Mouse (Mus musculus): ENCODE measurements around the gene Gm20388. TPM values are rescaled to one million over a fixed set of nuclear protein-coding genes. Genes with fewer than 3 reads are reported as not detected.

Gene Gm20388
- total RNA-seq, 2 experiments from 2014 or later = 2.4 to 2.6 TPM

DNA sequence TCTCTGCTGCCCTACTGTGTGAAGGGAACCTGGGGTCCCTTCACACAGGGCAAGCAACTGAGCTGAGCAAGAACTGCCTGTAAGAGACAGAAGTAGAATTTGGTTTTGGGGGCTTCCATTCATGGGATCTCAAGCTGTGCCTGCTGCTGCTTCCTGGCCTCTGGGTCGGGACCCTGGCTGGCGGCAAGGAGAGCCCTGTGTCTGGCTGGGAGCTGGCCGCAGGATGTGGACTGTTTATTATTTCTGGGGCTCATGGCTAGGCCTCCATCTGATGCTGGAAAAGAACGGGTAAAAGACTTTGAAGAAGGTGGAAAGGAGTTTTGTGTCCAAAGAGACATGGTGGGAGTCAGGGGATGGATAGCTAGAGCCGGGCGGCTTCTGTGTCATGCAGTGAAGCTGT, 969.3 kb downstream of the Gm20388 start:
- Histone ChIP-seq H3K27ac (no peak overlapping the region), H3K4me3 (no peak overlapping the region)
- TF ChIP-seq CTCF (IDR thresholded peaks at IDR 0.05) = no peak
- no peak for DNase-seq (ENCODE audit: extremely low spot score in 1 of 2, low spot score in 2 of 2)
- intact Hi-C loops (cut with DNase I) = no loop called here

GRCm38 (mm10) chr8:120881634-120882033, 971.0 kb downstream of the Gm20388 start:
- Histone ChIP-seq H3K27ac (no peak overlapping the region), H3K4me3 (no peak overlapping the region)
- no peak for TF ChIP-seq CTCF (IDR thresholded peaks at IDR 0.05)
- DNase-seq (ENCODE audit: extremely low spot score in 1 of 2, low spot score in 2 of 2) = no peak
- intact Hi-C loops (cut with DNase I) = no loop called here

GRCm38 (mm10) chr8:120882657-120883056, 972.0 kb downstream of the Gm20388 start:
- no peak overlapping the region for H3K4me3 ChIP-seq
- H3K27ac ChIP-seq = no peak overlapping the region
- no peak for TF ChIP-seq CTCF (IDR thresholded peaks at IDR 0.05)
- intact Hi-C loops (cut with DNase I) = no loop called here
- DNase-seq (ENCODE audit: extremely low spot score in 1 of 2, low spot score in 2 of 2) = no peak

DNA sequence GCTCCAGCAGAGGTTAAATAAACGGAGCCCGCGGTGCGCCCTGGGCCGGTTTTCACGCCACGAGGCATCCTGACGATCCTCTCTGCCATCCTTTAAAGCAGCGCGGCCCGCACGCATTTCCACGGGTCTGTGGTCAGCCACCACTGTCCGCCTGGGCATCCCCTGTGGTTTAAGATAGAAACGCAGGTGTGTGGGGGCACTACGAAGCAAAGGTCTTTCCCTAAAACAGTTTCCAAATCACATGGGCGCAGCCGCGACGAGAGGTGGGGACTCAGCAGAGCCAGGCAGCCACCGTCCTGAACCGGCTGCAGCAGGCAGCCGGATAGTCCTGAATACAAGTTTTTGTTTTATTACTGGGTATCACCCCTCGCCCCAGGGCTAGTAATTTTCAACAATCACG, 972.7 kb downstream of the Gm20388 start:
- intact Hi-C loops (cut with DNase I) = no loop called here
- no peak for TF ChIP-seq CTCF (IDR thresholded peaks at IDR 0.05)

GRCm38 (mm10) chr8:120883853-120884252, 973.2 kb downstream of the Gm20388 start:
- no peak for TF ChIP-seq CTCF (IDR thresholded peaks at IDR 0.05)
- intact Hi-C loops (cut with DNase I) = no loop called here
- no peak for DNase-seq (ENCODE audit: extremely low spot score in 1 of 2, low spot score in 2 of 2)
- no peak overlapping the region for H3K4me3 ChIP-seq
- H3K27ac ChIP-seq = no peak overlapping the region

More for the DNA sequence above, 972.7 kb downstream of the Gm20388 start:
- H3K4me3 ChIP-seq = no peak overlapping the region
- no peak for DNase-seq (ENCODE audit: extremely low spot score in 1 of 2, low spot score in 2 of 2)
- no peak overlapping the region for H3K27ac ChIP-seq

DNA sequence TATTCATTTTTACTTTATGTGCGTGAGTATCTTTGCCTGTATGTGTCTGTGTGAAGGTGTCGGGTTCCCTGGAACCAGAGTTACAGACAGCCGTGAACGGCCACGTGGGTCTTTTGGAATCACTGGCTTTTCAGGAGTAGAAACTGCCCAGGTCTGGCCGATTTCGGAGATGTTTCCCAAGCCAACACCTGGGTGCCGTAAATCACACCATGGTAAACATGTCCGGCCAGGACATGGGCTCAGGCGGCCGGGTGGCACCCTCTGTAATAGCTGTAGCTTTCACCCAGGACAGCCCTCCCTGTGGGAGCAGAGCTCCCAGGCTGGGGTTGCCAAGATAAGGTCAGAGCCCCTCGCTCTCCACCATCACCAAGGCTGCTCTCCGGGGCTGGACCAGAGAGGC, 974.2 kb downstream of the Gm20388 start:
- no peak for DNase-seq (ENCODE audit: extremely low spot score in 1 of 2, low spot score in 2 of 2)
- no peak overlapping the region for H3K27ac ChIP-seq
- no peak for TF ChIP-seq CTCF (IDR thresholded peaks at IDR 0.05)
- intact Hi-C loops (cut with DNase I) = loop anchor here (5.0 kb wide), 1 partner anchor 192 kb away; no protein-coding TSS in a partner anchor
- H3K4me3 ChIP-seq = no peak overlapping the region

DNA sequence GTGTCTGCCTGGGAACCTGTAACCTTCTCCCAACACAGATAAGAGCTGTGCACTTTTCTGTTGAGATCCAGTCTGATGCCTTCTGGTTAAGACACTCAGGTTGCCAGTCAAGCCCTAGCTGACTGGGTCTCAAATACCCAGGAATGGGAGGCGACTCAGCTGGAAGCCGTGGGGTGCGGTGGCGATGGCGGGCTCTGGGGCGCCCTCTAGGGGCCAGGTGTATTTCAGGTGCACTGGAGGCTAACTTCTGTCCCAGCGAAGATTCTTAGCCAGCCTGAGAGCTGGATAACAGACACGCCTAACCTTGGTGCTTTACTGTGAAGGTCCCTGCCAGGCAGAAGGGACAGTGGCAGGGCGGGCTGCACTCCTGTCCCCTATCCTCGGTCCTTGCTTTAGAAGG, 976.6 kb downstream of the Gm20388 start:
- Histone ChIP-seq H3K27ac (no peak overlapping the region), H3K4me3 (no peak overlapping the region)
- peak; percentile 45 for TF ChIP-seq CTCF (IDR thresholded peaks at IDR 0.05)
- intact Hi-C loops (cut with DNase I) = loop anchor here (5.0 kb wide), 1 partner anchor 190 kb away; no protein-coding TSS in a partner anchor
- DNase-seq (ENCODE audit: extremely low spot score in 1 of 2, low spot score in 2 of 2) = no peak

DNA sequence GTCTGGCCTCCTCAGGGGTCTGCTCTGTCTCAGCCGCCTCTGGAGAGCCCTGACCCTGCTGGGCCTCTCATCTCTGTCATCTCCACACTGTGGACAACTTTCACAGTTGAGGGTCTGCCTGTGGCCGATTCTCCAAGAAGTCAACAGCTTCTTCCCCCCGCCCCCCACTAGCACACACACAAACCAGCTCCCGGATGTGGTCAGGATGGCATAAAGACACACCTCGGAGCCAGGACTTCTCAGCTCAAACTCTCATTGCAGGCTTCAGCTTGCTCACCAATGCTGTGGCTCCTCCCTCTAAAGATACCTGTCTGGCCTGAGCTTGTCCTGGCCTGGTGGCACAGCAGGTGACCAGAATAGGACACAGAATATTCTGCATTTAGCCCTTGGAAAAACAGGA, 977.4 kb downstream of the Gm20388 start:
- H3K4me3 ChIP-seq = no peak overlapping the region
- no peak for DNase-seq (ENCODE audit: extremely low spot score in 1 of 2, low spot score in 2 of 2)
- intact Hi-C loops (cut with DNase I) = loop anchor here (5.0 kb wide), 1 partner anchor 189 kb away; no protein-coding TSS in a partner anchor
- TF ChIP-seq CTCF (IDR thresholded peaks at IDR 0.05) = no peak
- H3K27ac ChIP-seq = no peak overlapping the region

DNA sequence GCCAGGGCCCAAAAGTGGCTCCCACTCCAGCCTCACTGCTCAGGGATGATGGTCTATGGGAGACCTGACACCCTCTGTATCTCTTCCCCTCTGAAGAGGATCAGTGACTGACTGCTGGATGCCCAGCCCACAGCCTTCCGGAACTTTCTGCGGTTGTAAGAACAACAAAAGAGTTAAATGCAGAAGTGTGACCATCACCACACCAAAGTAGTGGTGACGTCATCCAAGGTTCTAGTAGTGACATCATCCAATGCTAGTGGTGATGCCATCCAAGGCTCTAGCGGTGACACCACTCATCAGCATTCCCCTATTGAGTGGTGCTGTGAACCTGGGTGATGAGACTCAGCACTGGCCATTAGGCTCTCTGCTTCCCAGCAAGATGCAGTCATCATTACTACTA, 978.5 kb downstream of the Gm20388 start:
- Histone ChIP-seq H3K4me3 (no peak overlapping the region), H3K27ac (no peak overlapping the region)
- intact Hi-C loops (cut with DNase I) = loop anchor here (5.0 kb wide), 1 partner anchor 188 kb away; no protein-coding TSS in a partner anchor
- TF ChIP-seq CTCF (IDR thresholded peaks at IDR 0.05) = no peak
- no peak for DNase-seq (ENCODE audit: extremely low spot score in 1 of 2, low spot score in 2 of 2)

- intact Hi-C loops (cut with DNase I) = no loop called here
- H3K4me3 ChIP-seq = no peak overlapping the region
- TF ChIP-seq CTCF (IDR thresholded peaks at IDR 0.05) = no peak
- H3K27ac ChIP-seq = no peak overlapping the region
- DNase-seq (ENCODE audit: extremely low spot score in 1 of 2, low spot score in 2 of 2) = no peak
These were observed 979.4 kb downstream of the Gm20388 start for GRCm38 (mm10) chr8:120890068-120890467.

GRCm38 (mm10) chr8:120895009-120895408, 984.4 kb downstream of the Gm20388 start:
- Histone ChIP-seq H3K27ac (no peak overlapping the region), H3K4me3 (no peak overlapping the region)
- intact Hi-C loops (cut with DNase I) = loop anchor here (5.0 kb wide), 1 partner anchor 192 kb away; no protein-coding TSS in a partner anchor
- DNase-seq (ENCODE audit: extremely low spot score in 1 of 2, low spot score in 2 of 2) = no peak
- TF ChIP-seq CTCF (IDR thresholded peaks at IDR 0.05) = no peak

- no peak for DNase-seq (ENCODE audit: extremely low spot score in 1 of 2, low spot score in 2 of 2)
- TF ChIP-seq CTCF (IDR thresholded peaks at IDR 0.05) = no peak
- Histone ChIP-seq H3K4me3 (no peak overlapping the region), H3K27ac (no peak overlapping the region)
- intact Hi-C loops (cut with DNase I) = loop anchor here (5.0 kb wide), 1 partner anchor 192 kb away; no protein-coding TSS in a partner anchor
These were observed 985.0 kb downstream of the Gm20388 start for GRCm38 (mm10) chr8:120895600-120895999.

DNA sequence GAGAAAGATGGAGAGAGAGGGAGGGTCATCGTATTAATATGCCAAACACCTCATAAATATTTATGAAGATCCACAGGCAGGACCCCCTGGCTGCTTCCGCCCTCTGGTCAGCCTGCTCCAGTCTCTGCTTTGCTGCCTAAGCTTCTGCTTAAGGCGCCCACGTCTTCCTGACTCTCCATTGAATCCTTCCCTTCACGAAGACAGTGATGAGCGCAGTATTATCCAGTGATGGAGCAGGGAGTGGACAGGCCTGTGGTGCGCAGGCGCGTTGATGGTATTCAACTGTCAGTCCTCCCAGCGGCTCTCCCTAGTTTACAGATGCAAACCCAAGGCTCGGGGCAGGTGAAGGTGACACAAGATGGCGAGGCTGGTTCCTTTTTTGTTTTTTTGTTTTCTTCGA, 985.6 kb downstream of the Gm20388 start:
- DNase-seq (ENCODE audit: extremely low spot score in 1 of 2, low spot score in 2 of 2) = no peak
- H3K4me3 ChIP-seq = no peak overlapping the region
- no peak for TF ChIP-seq CTCF (IDR thresholded peaks at IDR 0.05)
- no peak overlapping the region for H3K27ac ChIP-seq
- intact Hi-C loops (cut with DNase I) = loop anchor here (5.0 kb wide), 1 partner anchor 191 kb away; no protein-coding TSS in a partner anchor
